Mouse (Mus musculus) thymus, adult 2 months (tissue): ENCODE measurements around the gene Map1lc3b.

Experiments used
- CTCF ChIP-seq: fragments of 200-500 bp; IDR thresholded peaks from 2 replicates; pipeline ENCODE4 v1.5.1; 2012; ENCODE audit warnings: mild to moderate bottlenecking, control low read depth, low read length, moderate library complexity, borderline replicate concordance; ENCODE audit not compliant: control insufficient read depth, poor library complexity, insufficient read depth; ENCODE audit errors: extremely low read depth
- POLR2A ChIP-seq: fragments of 200-500 bp; IDR thresholded peaks from 2 replicates; pipeline ENCODE4 v1.6.1; 2012; ENCODE audit warnings: mild to moderate bottlenecking, low read length, control low read depth, moderate library complexity; ENCODE audit not compliant: control insufficient read depth, poor library complexity, insufficient read depth; ENCODE audit errors: extremely low read depth

DNA sequence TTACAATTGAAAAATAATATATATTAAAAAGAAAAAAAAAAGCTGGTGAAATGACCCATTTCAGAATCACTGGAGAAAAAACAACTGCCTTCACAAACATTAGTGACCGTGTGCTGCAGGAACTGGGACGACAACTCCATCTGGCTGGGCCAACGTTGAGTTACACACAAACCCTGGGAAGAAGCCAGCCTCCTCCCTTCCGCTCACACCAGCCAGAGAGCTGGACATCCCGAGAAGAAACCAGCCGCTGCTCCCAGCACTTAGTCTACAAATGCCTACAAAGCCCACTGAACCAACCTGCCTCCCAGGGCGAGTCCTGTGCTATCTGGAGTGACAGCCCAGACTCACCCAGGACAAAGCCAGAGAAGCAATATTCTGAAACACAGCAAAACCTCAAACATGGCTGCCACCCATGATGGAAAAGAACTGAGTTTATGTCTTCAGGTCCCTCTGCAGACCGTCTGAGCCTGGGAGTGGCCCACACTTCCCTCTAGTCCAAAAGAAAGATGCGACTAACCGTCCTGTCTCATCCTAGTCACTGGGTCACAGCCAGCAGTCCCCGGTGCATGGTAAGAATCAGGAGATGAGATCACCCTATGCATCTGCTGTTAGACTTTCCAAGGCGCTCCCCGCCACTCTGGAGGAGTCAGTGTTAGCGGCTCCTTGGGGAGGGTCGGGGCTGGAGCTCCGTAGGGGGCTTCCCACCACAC is 28.4 kb upstream of the Map1lc3b start:
- TF ChIP-seq CTCF: no peak
- no peak for TF ChIP-seq POLR2A
